Mouse (Mus musculus) liver, embryonic 12.5 days (tissue): ENCODE data around the gene Med27. TPM values are rescaled to one million over a fixed set of nuclear protein-coding genes. Genes with fewer than 3 reads are reported as not detected.

Experiments
- ATAC-seq: fragments of 200-750 bp; cut with Nextera tagmentation; 2 replicates; pipeline ENCODE4 v1.8.0; 2017; ENCODE audit warnings: moderate number of reproducible peaks, mild to moderate bottlenecking, moderate library complexity
- H3K27ac ChIP-seq: fragments of 300-500 bp; sonication (generic); 2 replicates; pipeline ENCODE4 v1.5.1; 2016; ENCODE audit warnings: mild to moderate bottlenecking
- H3K27me3 ChIP-seq: fragments of 300-500 bp; sonication (generic); replicated peaks from 2 replicates; pipeline ENCODE4 v1.6.1; 2016; ENCODE audit warnings: mild to moderate bottlenecking, moderate library complexity
- H3K36me3 ChIP-seq: fragments of 300-500 bp; sonication (generic); 2 replicates; pipeline ENCODE4 v1.6.1; 2016; ENCODE audit warnings: mild to moderate bottlenecking, moderate library complexity
- H3K4me1 ChIP-seq: fragments of 300-500 bp; sonication (generic); 2 replicates; pipeline ENCODE4 v1.6.1; 2016
- H3K4me2 ChIP-seq: fragments of 300-500 bp; sonication (generic); 2 replicates; pipeline ENCODE4 v1.6.1; 2016; ENCODE audit warnings: mild to moderate bottlenecking, moderate library complexity
- H3K4me3 ChIP-seq: fragments of 300-500 bp; sonication (generic); 2 replicates; pipeline ENCODE4 v1.5.1; 2016; ENCODE audit warnings: mild to moderate bottlenecking, moderate library complexity
- H3K9ac ChIP-seq: fragments of 300-500 bp; sonication (generic); 2 replicates; pipeline ENCODE4 v1.6.1; 2016; ENCODE audit warnings: mild to moderate bottlenecking, moderate library complexity
- H3K9me3 ChIP-seq: fragments of 300-500 bp; sonication (generic); replicated peaks from 2 replicates; pipeline ENCODE4 v1.6.1; 2016; ENCODE audit warnings: mild to moderate bottlenecking, moderate library complexity
- WGBS: fragments of 180-500 bp; shearing (Covaris S2); methylation state at CpG from one replicate; pipeline ENCODE4 v1.1.7; 2016; ENCODE audit not compliant: insufficient replicate concordance; 5-methylcytosine and 5-hydroxymethylcytosine counted together
- polyA plus RNA-seq: library from polyadenylated mRNA; unstranded; fragments of >200 nt; fragmentation: Nextera tagmentation; extraction: Ambion mirVana; gene quantifications from 2 replicates; pipeline ENCODE4 v1.2.1, GENCODE M21; 2016

Med27 gene
- polyA plus RNA-seq, 1 experiment from 2014 or later = 30.9 TPM

DNA sequence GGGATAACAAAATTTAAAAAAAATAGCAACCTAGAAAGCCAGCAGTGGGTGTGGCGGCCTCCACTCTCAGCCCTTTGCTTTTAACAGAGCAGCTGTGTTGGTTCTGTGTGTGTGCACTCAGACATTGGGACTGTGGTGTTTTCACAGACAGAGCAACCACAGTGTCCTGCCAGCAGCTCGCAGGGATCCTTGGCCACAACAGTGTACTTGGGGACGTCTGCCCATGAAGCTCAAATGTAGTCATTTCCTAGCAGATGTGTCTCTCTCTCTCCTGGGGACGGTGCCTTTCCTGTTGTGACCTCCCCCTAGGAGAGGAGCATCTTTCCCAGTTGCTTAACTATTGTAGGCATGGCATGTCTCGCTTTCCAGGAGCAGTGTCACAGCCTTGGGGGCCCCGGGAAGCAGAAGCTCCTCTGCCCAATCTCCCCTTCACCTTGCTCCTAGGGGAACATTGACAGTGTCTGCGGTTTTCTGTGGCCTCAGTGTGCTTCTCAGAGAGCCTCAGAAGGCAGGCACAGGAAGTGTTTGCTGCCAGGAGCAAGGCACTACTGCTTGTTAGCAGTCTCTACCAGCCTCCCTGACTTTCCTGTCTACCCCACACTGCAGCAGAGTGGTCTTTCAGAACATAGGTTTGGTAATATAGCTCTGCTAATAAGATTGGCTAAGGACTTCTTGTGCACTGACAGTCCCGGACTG, 18.5 kb downstream of the Med27 start:
- Histone ChIP-seq H3K4me3 (no peak overlapping the region), H3K27ac (no peak overlapping the region), H3K4me2 (no peak overlapping the region), H3K9me3 (no peaks in the 10 kb centered on the region), H3K27me3 (no peaks in the 10 kb centered on the region), H3K4me1 (no peaks in the 10 kb centered on the region), H3K36me3 (peaks cover 6% of the 10 kb centered on the region; the same call in 1 of the 2 replicates), H3K9ac (no peak overlapping the region)
- WGBS = 57% methylated on average over 8 of the region's 8 CpGs
- no peak for ATAC-seq

DNA sequence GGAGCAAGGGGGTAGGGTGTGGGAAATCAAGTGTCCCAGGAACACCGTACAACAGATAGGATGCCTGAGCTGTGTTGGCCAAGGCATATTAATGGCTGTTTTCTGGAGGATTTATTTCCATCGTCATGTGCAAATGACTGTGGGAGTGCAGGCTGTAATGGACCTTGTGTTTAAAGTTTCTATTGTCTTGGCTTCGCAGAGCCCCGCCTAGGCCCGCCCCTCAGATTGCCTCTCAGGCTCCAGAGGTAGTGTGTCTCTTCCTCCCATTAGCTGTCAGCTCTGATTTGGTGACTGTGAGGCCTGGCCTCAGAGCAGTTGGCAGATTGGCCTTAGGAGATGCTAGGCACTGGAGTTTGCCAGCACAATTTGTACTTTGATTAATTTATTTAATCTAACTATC, 22.1 kb downstream of the Med27 start:
- WGBS = 87% methylated on average over 5 of the region's 5 CpGs
- ATAC-seq = no peak

DNA sequence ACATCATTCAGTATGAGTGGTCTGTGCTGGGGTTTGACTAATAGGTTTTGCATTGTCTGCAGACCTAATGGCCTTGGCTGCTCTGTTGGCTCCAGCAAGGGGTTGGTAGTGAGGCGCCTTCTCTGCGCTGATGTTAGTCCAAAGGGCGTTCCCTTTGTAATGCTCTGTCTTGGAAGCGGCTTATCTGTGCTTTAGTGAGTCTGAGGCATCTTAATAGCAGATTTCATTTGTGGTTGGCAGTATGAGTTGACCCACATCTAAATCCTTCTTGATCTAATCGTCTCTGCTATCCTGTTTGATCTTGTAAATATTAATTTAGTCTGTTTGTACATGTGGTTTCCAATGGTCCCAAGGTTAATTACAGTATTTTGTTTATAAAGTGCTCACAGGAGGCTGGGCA, 25.6 kb downstream of the Med27 start:
- no peaks in the 10 kb centered on the region for H3K9me3 ChIP-seq
- WGBS = 78% methylated on average over 5 of the region's 5 CpGs
- no peaks in the 10 kb centered on the region for H3K27me3 ChIP-seq
- no peak overlapping the region for H3K9ac ChIP-seq
- no peak overlapping the region for H3K27ac ChIP-seq
- no peak for ATAC-seq
- H3K4me1 ChIP-seq = 0 out of 2 replicates have a peak, but pooled peaks cover 3% of the 10 kb centered on the region
- no peak overlapping the region for H3K4me3 ChIP-seq
- H3K4me2 ChIP-seq = no peak overlapping the region
- H3K36me3 ChIP-seq = 0 out of 2 replicates have a peak, but pooled peaks cover 4% of the 10 kb centered on the region

More for the DNA sequence above, 22.1 kb downstream of the Med27 start:
- H3K4me1 ChIP-seq = 0 out of 2 replicates have a peak, but pooled peaks cover 3% of the 10 kb centered on the region
- no peak overlapping the region for H3K27ac ChIP-seq
- no peak overlapping the region for H3K9ac ChIP-seq
- no peaks in the 10 kb centered on the region for H3K9me3 ChIP-seq
- H3K27me3 ChIP-seq = no peaks in the 10 kb centered on the region
- H3K4me3 ChIP-seq = no peak overlapping the region
- H3K36me3 ChIP-seq = 0 out of 2 replicates have a peak, but pooled peaks cover 3% of the 10 kb centered on the region
- H3K4me2 ChIP-seq = no peak overlapping the region

DNA sequence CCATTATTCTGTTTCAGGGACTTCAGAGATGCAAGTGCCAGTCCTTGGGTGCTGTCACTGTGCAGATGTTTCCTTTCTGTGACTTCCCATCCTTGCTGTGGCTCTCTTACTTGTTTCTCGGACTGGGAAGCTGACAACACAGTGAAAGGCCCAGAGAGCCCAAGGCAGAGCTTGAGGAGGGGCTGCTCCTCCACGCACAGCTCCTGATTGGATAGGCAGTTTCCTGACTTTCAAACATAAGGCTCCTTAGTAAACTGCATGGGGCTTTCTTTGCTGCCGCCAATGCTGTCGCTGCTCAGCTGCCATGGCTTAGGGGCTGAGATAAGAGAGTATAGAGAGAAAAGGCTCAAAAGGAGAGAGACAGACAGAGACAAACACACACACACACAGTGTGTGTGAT, 35.1 kb downstream of the Med27 start:
- 0 out of 2 replicates have a peak, but pooled peaks cover 3% of the 10 kb centered on the region for H3K4me1 ChIP-seq
- no peak overlapping the region for H3K4me2 ChIP-seq
- no peak overlapping the region for H3K27ac ChIP-seq
- H3K9me3 ChIP-seq = no peaks in the 10 kb centered on the region
- 33% methylated on average over 4 of the region's 4 CpGs for WGBS
- H3K4me3 ChIP-seq = no peak overlapping the region
- no peak for ATAC-seq
- H3K27me3 ChIP-seq = no peaks in the 10 kb centered on the region
- H3K9ac ChIP-seq = no peak overlapping the region
- H3K36me3 ChIP-seq = no peaks in the 10 kb centered on the region

DNA sequence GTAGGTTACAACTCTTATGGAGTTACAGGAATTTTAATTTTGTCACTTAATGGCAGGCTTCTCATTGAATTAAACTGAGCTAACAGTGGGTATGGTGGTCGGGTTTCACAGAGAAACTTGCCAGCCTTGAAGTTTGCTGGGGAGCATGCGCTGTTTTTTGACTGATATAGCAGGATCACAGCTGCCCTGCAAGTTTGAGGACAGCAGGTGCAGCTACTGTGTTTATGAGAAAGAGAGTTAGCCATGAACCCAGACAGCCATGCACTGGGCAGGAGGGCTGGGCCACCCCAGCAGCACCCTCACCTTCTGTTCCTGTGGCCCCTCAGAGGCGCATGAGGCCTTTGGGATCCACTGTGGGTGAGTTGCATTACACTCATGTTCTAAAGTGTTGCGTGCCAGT, 36.0 kb downstream of the Med27 start:
- H3K4me3 ChIP-seq = no peak overlapping the region
- H3K4me2 ChIP-seq = no peak overlapping the region
- no peaks in the 10 kb centered on the region for H3K9me3 ChIP-seq
- 76% methylated on average over 4 of the region's 4 CpGs for WGBS
- H3K9ac ChIP-seq = no peak overlapping the region
- H3K27ac ChIP-seq = no peak overlapping the region
- H3K36me3 ChIP-seq = no peaks in the 10 kb centered on the region
- ATAC-seq = no peak
- H3K4me1 ChIP-seq = 0 out of 2 replicates have a peak, but pooled peaks cover 3% of the 10 kb centered on the region
- no peaks in the 10 kb centered on the region for H3K27me3 ChIP-seq

DNA sequence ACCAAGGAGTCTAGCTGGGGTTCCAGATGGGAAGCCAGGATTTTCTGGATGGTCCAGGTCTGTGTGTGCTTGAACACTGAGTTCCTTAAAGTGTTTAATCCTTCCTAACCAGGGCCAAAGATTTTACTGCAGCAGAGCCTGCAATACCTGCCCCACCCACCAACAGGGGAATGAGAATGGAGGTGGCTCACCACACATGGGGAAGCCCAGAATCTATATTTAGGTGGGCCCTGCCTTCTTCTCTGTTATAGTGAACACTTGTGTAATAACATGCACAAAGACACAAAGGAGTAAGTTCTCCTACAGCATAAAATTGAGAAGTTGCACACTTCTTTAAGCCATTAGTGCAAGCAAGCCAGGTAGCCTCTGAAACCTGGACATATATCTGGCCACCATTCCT, 36.5 kb downstream of the Med27 start:
- H3K9me3 ChIP-seq = no peaks in the 10 kb centered on the region
- no peaks in the 10 kb centered on the region for H3K27me3 ChIP-seq
- no peak overlapping the region for H3K4me2 ChIP-seq
- H3K36me3 ChIP-seq = no peaks in the 10 kb centered on the region
- H3K9ac ChIP-seq = no peak overlapping the region
- no peak overlapping the region for H3K27ac ChIP-seq
- H3K4me3 ChIP-seq = no peak overlapping the region
- 0 out of 2 replicates have a peak, but pooled peaks cover 3% of the 10 kb centered on the region for H3K4me1 ChIP-seq
- ATAC-seq = no peak

DNA sequence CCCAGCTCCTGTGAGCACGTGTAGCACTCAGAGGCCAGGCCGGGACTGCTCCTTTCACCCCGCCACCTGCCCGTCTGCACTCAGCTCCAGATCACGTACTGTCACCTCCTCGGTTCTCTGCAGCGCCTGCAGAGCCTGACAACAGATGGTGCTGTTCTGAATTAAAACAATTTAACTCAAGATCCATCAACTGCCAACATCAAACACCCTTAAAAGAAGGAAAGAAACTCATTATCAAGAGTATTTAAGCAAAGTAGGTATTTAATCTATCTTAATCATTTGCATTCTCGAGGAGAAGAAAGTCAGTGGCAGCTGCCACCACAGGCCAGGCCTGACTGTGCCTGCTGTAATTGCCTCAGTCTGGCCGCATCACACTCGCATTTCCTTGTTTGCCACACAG, 38.8 kb downstream of the Med27 start:
- WGBS = 73% methylated on average over 10 of the region's 10 CpGs
- H3K36me3 ChIP-seq = no peaks in the 10 kb centered on the region
- H3K4me3 ChIP-seq = no peak overlapping the region
- H3K4me2 ChIP-seq = no peak overlapping the region
- no peak overlapping the region for H3K9ac ChIP-seq
- H3K27ac ChIP-seq = no peak overlapping the region
- ATAC-seq = no peak
- no peaks in the 10 kb centered on the region for H3K27me3 ChIP-seq
- H3K9me3 ChIP-seq = no peaks in the 10 kb centered on the region
- H3K4me1 ChIP-seq = 0 out of 2 replicates have a peak, but pooled peaks cover 3% of the 10 kb centered on the region

DNA sequence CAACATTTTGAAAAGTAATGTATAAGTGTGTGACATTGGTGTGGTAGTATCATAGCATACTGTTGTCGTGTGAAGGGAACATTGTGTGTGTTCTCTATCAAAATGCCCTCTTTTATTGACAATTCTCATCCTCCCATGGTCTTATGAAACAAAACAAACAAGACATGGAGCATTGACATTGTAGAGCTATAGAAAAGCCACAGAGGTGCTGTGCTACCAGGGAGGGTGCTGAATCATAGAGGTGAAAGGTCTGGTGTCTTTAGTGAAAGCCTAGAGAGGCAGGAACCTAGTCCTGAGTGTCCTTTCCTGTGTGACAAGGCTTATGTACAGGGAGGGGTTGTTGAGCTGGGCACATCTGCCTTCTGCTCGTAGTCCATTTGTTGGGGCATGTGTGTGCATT, 40.6 kb downstream of the Med27 start:
- H3K27me3 ChIP-seq = no peaks in the 10 kb centered on the region
- 74% methylated on average over 2 of the region's 2 CpGs for WGBS
- ATAC-seq = no peak
- H3K9me3 ChIP-seq = no peaks in the 10 kb centered on the region
- H3K9ac ChIP-seq = no peak overlapping the region
- H3K4me1 ChIP-seq = peaks cover 8% of the 10 kb centered on the region
- H3K4me2 ChIP-seq = no peak overlapping the region
- no peaks in the 10 kb centered on the region for H3K36me3 ChIP-seq
- no peak overlapping the region for H3K4me3 ChIP-seq
- no peak overlapping the region for H3K27ac ChIP-seq

DNA sequence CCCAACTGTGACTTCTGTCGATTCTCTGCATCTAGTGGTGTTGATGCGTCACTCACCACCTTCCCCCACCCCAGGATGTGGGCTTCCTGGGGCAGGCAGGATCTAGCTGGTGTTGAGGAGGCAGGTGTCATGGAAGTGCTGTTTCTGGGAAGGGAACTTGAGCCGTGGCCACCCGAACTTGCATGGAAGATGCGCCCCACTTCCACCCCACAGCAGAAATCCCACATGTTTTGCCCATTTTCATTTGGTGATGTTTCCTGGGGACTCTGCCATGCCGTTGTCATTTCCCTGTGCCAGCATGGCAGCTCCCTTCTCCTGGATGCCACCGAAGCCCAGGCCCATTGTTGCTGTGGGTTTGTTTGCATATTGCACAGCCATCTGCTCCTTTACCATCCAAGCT, 42.3 kb downstream of the Med27 start:
- Histone ChIP-seq H3K36me3 (no peaks in the 10 kb centered on the region), H3K27ac (no peak overlapping the region), H3K9me3 (no peaks in the 10 kb centered on the region), H3K9ac (no peak overlapping the region), H3K4me3 (no peak overlapping the region), H3K4me1 (peaks cover 8% of the 10 kb centered on the region), H3K4me2 (no peak overlapping the region), H3K27me3 (no peaks in the 10 kb centered on the region)
- WGBS = 78% methylated on average over 7 of the region's 7 CpGs
- no peak for ATAC-seq

DNA sequence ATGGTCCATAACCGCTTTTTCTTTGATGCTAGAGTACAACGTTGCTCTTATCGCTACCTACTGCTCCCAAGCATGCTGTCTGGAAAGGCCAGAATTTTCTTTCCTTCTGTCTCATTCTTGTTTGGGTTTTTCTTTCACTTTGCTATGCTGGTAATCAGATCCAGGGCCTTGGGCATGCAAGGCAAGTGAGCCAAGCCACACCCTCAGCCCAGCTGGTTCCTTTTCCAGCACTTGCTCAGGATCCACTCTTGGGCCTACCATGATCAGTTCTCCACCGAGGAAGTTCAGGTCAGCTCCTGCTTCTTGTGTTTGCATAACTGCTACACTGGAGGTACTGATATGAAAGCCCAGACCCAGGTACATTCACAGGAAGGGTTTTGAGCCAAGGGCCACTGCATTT, 44.5 kb downstream of the Med27 start:
- Histone ChIP-seq H3K27me3 (no peaks in the 10 kb centered on the region), H3K9me3 (no peaks in the 10 kb centered on the region), H3K4me1 (peaks cover 8% of the 10 kb centered on the region), H3K36me3 (no peaks in the 10 kb centered on the region), H3K4me2 (no peak overlapping the region), H3K9ac (no peak overlapping the region), H3K4me3 (no peak overlapping the region), H3K27ac (no peak overlapping the region)
- no peak for ATAC-seq
- 53% methylated on average over 4 of the region's 4 CpGs for whole genome bisulfite sequencing

DNA sequence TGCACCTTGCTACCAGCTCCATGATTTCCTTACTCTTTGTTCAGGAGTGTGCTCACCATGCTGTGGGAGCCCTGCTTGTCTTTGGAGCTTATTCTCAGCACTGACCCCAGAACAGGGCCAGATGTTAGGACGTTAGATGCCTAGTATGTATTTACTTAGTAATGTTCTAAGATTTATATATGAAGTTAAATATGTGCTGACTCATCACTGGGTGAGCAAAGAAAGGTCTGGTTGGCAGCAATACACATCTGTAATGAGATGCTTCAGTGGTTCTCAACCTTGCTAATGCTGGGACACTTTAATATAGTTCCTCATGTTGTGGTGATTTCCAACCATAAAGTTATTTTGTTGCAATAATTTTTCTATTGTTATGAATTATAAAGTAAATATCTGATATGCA, 45.4 kb downstream of the Med27 start:
- Histone ChIP-seq H3K36me3 (no peaks in the 10 kb centered on the region), H3K9me3 (no peaks in the 10 kb centered on the region), H3K4me3 (no peak overlapping the region), H3K27me3 (no peaks in the 10 kb centered on the region), H3K9ac (no peak overlapping the region), H3K27ac (no peak overlapping the region), H3K4me1 (peaks cover 8% of the 10 kb centered on the region), H3K4me2 (no peak overlapping the region)
- ATAC-seq = no peak
- WGBS = 65% methylated on average over 1 of the region's 1 CpGs

DNA sequence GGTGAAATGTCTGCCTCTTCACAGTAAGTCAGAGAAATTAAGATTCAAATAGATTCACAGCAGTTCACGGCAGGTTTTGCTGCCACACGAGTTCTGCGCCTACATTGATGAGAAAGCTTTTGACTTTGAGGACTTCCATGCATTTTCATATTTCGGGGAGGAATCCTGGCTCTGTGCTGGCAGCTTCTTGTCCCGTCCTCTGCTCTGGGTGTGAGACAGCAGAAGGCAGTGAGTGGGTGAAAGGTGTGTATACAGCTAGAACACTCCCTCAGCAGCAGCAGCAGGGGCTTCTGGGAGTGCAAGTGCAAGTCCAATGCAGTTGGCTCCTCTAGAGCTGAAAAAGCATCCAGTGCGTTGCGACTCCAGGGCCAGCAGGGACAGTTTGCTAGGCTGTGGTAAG, 53.6 kb downstream of the Med27 start:
- 79% methylated on average over 7 of the region's 7 CpGs for WGBS
- no peaks in the 10 kb centered on the region for H3K36me3 ChIP-seq
- H3K27me3 ChIP-seq = no peaks in the 10 kb centered on the region
- no peak overlapping the region for H3K27ac ChIP-seq
- H3K9ac ChIP-seq = no peak overlapping the region
- H3K4me3 ChIP-seq = no peak overlapping the region
- peaks cover 16% of the 10 kb centered on the region for H3K4me1 ChIP-seq
- no peaks in the 10 kb centered on the region for H3K9me3 ChIP-seq
- ATAC-seq = no peak
- no peak overlapping the region for H3K4me2 ChIP-seq

DNA sequence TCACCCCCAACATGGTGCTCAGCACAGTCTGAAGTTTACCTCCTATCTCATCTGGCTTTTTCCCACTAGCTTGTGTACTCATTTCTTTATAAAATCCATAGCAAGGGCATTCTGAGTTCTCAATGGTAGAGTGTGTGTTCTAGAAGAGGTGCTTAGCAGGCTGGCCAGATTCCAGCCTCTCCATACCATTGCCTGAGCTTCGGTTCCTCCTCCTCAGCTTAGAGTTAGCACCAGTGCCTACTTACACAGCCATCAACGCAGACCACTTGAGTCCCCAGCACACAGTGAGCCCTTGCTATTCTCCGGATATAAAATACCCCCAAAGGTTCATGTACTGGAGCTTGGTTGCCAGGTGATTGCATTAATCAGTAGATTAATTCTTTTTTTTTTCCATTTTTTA, 54.2 kb downstream of the Med27 start:
- Histone ChIP-seq H3K9ac (no peak overlapping the region), H3K36me3 (no peaks in the 10 kb centered on the region), H3K4me1 (peaks cover 16% of the 10 kb centered on the region), H3K9me3 (no peaks in the 10 kb centered on the region), H3K27ac (no peak overlapping the region), H3K4me2 (no peak overlapping the region), H3K4me3 (no peak overlapping the region), H3K27me3 (no peaks in the 10 kb centered on the region)
- no peak for ATAC-seq
- 81% methylated on average over 3 of the region's 3 CpGs for WGBS
